Mouse (Mus musculus) CD4-positive naive resting alpha-beta T cell, adult 57 days (primary cell): ENCODE measurements around the gene Zfyve26. TPM values are rescaled to one million over a fixed set of nuclear protein-coding genes. Genes with fewer than 3 reads are reported as not detected.

ENCODE experiments used
- total RNA-seq: library from RNA; stranded (reverse); gene quantifications from one replicate; pipeline ENCODE4 v1.2.4, GENCODE M21; 2023

Zfyve26 gene
- 81.3 TPM for total RNA-seq

DNA sequence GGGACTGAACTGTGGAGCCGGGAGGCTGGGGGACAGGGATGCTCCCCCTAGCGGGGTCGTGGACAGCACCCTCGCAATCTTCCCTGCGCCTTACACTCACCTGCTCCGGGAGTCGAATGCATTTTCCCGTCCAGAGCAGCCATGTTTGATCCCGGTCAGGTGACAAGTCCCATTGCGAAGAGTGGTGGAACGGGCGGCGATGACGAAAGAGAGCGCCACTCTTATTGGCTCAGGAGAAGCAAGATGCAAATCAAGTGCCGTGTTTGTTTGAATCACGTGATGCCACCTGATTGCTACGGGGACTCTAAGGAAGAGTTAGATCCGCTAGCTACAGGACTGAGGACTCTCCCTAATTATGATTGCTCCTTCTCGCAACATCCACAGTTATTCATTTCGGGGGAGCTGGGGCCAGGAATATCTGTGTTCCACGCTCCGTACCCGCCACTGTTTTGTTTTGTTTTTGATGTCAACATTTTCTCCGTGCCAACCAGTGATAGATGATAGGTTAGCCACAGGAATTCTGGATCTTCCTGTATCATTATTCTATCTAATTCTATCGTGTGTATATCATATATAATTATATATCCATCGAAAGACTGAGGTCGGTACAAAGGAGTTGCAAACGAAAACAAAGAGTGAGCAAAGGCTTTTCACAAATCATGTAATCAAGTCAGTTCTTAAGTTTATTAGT lies at the start of gene Zfyve26:
Gene Zfyve26 (minus strand): TSS at position 179 of the 691 bp plus-strand sequence.

DNA sequence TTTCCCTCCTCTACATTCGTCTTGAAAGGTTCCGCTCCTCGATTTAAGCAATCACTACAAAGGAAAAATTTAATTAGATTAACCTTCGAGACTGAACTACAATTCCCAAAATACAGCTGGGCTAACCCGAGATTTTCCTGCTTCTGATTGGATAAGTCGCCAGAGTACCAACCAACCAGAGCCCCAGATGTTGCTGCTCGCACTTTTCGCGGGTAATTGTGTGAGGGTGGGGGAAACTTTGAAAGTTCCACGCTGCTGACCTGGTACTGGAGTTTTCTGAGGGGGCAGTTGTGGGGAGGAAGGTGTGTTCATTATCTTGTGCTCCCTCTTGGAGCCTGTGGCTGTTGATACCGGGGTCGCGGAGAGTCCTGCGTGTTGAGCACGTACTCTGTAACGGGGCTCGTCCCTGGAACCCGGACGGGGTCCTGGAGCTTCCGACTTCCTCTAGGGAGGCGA lies 1.0 kb upstream of the Zfyve26 start, which contains the start of gene Rad51b:
Gene Rad51b (plus strand): TSS at position 162 of the 456 bp plus-strand sequence.

DNA sequence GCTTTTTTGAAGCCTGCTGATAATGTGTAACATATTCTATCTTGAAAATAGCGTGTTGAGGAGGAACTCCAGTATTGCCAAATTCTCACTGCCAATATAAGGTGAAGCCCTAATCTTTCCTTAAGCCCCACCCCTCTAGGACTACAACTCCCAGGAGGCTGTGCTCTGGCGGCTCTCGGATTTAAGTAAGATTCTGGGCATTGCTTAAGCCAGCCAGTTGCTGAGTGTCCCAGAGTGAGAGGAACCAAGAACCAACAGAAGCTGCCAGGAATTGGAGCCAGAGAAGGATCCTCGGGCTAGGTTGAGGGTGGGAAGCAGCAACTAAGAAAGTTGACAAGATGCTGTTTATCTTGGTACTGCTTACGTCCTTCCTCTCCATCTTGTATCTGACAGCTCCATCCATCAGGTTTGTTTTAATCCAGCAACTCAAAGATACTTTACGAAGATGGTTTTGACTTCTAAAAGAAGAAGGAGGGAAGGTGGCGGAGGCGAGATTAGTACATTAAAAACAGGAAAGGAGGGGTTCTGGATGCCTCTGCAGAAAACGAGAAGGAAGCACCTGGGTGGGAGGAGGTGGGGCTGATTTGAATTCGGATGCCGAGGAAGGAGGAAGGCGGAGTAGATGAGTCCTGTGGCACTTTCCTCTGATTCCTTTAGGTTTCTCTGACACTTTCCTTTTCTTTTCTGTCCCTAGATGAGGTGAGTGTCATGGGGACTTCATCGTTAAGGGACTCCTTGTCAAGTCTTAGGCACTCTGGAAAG lies 87.2 kb downstream of the Zfyve26 start, which contains the start of gene Rdh12:
Gene Rdh12 (plus strand): TSS at position 212 of the 762 bp plus-strand sequence.

DNA sequence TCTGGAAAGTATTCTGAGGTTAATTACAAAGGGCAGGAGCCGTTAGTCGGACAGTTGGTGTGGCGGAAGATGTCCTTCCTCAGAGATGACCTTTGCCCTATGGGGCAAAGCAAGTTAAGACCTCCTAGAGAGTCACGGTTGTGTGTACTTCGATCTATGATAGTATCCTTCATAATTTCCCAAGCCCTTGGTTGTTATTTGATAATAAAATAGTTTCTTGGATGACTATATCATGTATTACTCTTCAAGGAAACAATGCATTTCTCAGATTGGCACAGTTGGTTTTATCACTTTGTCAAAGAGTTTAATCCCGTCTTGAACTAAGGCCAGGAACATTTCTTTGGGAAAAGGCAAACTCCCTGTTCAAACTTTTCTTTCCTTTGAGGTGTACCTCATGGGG lies 103.9 kb downstream of the Zfyve26 start, which contains the start of gene Rdh11:
Gene Rdh11 (minus strand): TSS at position 101 of the 400 bp plus-strand sequence.

Other genes starting within 250 kb of the Zfyve26 start
- 6.8 TPM for gene Pigh, start 206.7 kb downstream of the Zfyve26 start, total RNA-seq
- gene Arg2, start 165.5 kb downstream of the Zfyve26 start, total RNA-seq, result not detected
- 60.9 TPM for gene Vti1b, start 123.6 kb downstream of the Zfyve26 start, total RNA-seq
- gene Rdh11, start 104.0 kb downstream of the Zfyve26 start, total RNA-seq, result 18.1 TPM
- gene Rdh12, start 87.4 kb downstream of the Zfyve26 start, total RNA-seq, result 2.4 TPM
- 0.44 TPM for gene Rad51b, start 978 bp upstream of the Zfyve26 start, total RNA-seq